Mouse (Mus musculus): ENCODE data around the gene Anks6. TPM values are rescaled to one million over a fixed set of nuclear protein-coding genes. Genes with fewer than 3 reads are reported as not detected.
"Not testable (repeated sequence)": the region's sequence is repeated elsewhere in the genome, so short reads cannot be mapped to it uniquely, and the experiment has no call there.

The Anks6 gene
- polyA plus RNA-seq, 1 experiment from 2014 or later = 3.2 TPM

GRCm38 (mm10) chr4:47060900-47061299 is 3.7 kb upstream of the Anks6 start:
- no peaks in the 10 kb centered on the region for H3K9me3 ChIP-seq
- no peak overlapping the region for H3K27ac ChIP-seq
- H3K36me3 ChIP-seq = no peaks in the 10 kb centered on the region
- H3K4me2 ChIP-seq = no peak overlapping the region
- H3K9ac ChIP-seq = no peak overlapping the region
- no peak overlapping the region for H3K4me3 ChIP-seq
- H3K27me3 ChIP-seq = peaks cover 3% of the 10 kb centered on the region; the same call in 1 of the 2 replicates
- no peak for ATAC-seq (ENCODE audit: borderline replicate concordance, extremely low read depth, low FRiP score, low TSS enrichment)
- H3K4me1 ChIP-seq = peaks cover 8% of the 10 kb centered on the region; the same call in 1 of the 2 replicates
- 5% methylated on average over 1 of the region's 1 CpGs for WGBS

- Histone ChIP-seq H3K27me3 (peaks cover 25% of the 10 kb centered on the region), H3K9ac (peak overlapping the region; percentile 73), H3K4me3 (peak overlapping the region; percentile 76), H3K9me3 (no peaks in the 10 kb centered on the region), H3K4me2 (peak overlapping the region; percentile 94), H3K4me1 (peaks cover 8% of the 10 kb centered on the region; the same call in 1 of the 2 replicates), H3K36me3 (no peaks in the 10 kb centered on the region), H3K27ac (no peak overlapping the region)
- WGBS = 30% methylated on average over 25 of the region's 25 CpGs
- ATAC-seq (ENCODE audit: borderline replicate concordance, extremely low read depth, low FRiP score, low TSS enrichment) = no peak; the same call in 1 of the 2 replicates
Observed at GRCm38 (mm10) chr4:47057510-47058325, 491 bp upstream of the Anks6 start.

GRCm38 (mm10) chr4:47055570-47056080 is 1.6 kb downstream of the Anks6 start:
- H3K27me3 ChIP-seq = peaks cover 32% of the 10 kb centered on the region
- H3K36me3 ChIP-seq = no peaks in the 10 kb centered on the region
- H3K9ac ChIP-seq = no peak overlapping the region
- H3K9me3 ChIP-seq = no peaks in the 10 kb centered on the region
- peaks cover 14% of the 10 kb centered on the region; the same call in 1 of the 2 replicates for H3K4me1 ChIP-seq
- H3K27ac ChIP-seq = no peak overlapping the region
- WGBS = 93% methylated on average over 6 of the region's 6 CpGs
- no peak for ATAC-seq (ENCODE audit: borderline replicate concordance, extremely low read depth, low FRiP score, low TSS enrichment)
- H3K4me2 ChIP-seq = no peak overlapping the region
- no peak overlapping the region for H3K4me3 ChIP-seq

DNA sequence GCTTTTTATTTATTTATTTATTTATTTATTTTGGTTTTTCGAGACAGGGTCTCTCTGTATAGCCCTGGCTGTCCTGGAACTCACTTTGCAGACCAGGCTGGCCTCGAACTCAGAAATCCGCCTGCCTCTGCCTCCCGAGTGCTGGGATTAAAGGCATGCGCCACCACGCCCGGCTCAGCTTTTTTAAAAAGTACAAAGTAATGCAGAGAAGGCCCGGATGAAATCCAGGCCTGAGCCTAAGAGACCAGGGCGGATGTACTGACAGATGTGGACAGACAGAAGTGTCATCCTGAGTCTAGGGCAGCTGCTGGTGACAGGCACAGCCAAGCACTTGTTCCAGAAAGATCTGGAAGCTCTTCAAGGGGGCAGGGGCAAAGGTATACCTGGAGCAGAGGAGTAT is 2.1 kb downstream of the Anks6 start:
- H3K36me3 ChIP-seq; H3K4me2 ChIP-seq; ATAC-seq (ENCODE audit: borderline replicate concordance, extremely low read depth, low FRiP score, low TSS enrichment); H3K4me3 ChIP-seq; H3K9ac ChIP-seq; H3K27ac ChIP-seq; H3K9me3 ChIP-seq: not testable (repeated sequence)
- WGBS = 95% methylated on average over 9 of the region's 9 CpGs
- peaks cover 17% of the 10 kb centered on the region; the same call in 1 of the 2 replicates for H3K4me1 ChIP-seq
- peaks cover 32% of the 10 kb centered on the region for H3K27me3 ChIP-seq

DNA sequence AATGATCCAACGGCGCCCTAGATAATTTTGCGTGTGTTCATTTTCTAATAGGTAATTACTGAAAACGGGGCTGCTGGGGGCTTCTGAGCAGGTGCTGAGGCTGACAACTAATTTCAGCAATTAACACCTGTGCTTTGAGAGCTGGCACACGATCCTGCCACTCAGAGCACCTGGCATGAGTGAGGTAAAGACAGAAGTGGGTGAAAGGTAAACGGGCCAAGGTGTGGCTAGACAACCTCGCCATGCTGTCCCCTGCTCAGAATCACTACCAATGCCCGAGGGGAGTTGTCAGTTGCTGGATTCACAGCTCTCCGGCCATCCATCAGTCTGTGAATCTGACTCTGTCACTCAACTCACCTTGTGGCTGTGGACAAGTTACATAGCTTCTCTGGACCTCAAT is 5.3 kb downstream of the Anks6 start:
- WGBS = 44% methylated on average over 9 of the region's 9 CpGs

GRCm38 (mm10) chr4:47050642-47051381 is 6.4 kb downstream of the Anks6 start:
- H3K27me3 ChIP-seq = peaks cover 38% of the 10 kb centered on the region
- H3K36me3 ChIP-seq = no peaks in the 10 kb centered on the region
- H3K4me2 ChIP-seq = no peak overlapping the region
- no peak overlapping the region for H3K27ac ChIP-seq
- H3K4me3 ChIP-seq = no peak overlapping the region
- peaks cover 9% of the 10 kb centered on the region; the same call in 1 of the 2 replicates for H3K4me1 ChIP-seq
- no peak overlapping the region for H3K9ac ChIP-seq
- H3K9me3 ChIP-seq = no peaks in the 10 kb centered on the region
- 25% methylated on average over 10 of the region's 10 CpGs for WGBS
- no peak for ATAC-seq (ENCODE audit: borderline replicate concordance, extremely low read depth, low FRiP score, low TSS enrichment)

More for the DNA sequence above, 5.3 kb downstream of the Anks6 start:
- peaks cover 42% of the 10 kb centered on the region for H3K27me3 ChIP-seq
- H3K27ac ChIP-seq = no peak overlapping the region
- no peak for ATAC-seq (ENCODE audit: borderline replicate concordance, extremely low read depth, low FRiP score, low TSS enrichment)
- H3K4me3 ChIP-seq = no peak overlapping the region
- peaks cover 17% of the 10 kb centered on the region; the same call in 1 of the 2 replicates for H3K4me1 ChIP-seq
- H3K9me3 ChIP-seq = no peaks in the 10 kb centered on the region
- peak overlapping the region; percentile 9; the same call in 1 of the 2 replicates for H3K4me2 ChIP-seq
- H3K9ac ChIP-seq = no peak overlapping the region
- no peaks in the 10 kb centered on the region for H3K36me3 ChIP-seq

DNA sequence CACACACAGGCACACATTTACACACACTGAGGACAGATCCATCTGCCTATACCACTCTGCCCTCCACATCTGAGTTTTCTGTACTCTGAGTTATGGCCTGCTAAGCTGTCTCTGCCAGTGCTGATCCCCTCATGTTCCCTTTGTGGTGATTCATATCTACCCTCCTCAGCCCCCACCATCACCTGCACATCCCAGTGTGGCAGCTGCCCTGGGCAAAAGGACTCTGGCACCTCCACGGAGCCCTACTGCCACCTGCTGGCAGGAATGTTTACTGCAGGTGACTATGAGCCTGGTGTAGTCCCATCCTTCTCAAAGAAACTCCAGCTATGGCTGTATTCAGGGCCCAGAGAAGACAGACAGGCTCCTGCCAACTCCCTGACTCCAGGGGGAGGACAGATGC is 7.1 kb downstream of the Anks6 start:
- Histone ChIP-seq H3K36me3 (no peaks in the 10 kb centered on the region), H3K4me3 (no peak overlapping the region), H3K27me3 (peaks cover 32% of the 10 kb centered on the region), H3K4me2 (no peak overlapping the region), H3K9me3 (no peaks in the 10 kb centered on the region), H3K27ac (no peak overlapping the region), H3K4me1 (peaks cover 9% of the 10 kb centered on the region; the same call in 1 of the 2 replicates), H3K9ac (no peak overlapping the region)
- peak; percentile 44; the same call in 1 of the 2 replicates for ATAC-seq (ENCODE audit: borderline replicate concordance, extremely low read depth, low FRiP score, low TSS enrichment)
- WGBS = 0% methylated on average over 1 of the region's 1 CpGs

GRCm38 (mm10) chr4:47049216-47049615 is 8.0 kb downstream of the Anks6 start:
- Histone ChIP-seq H3K4me3 (no peak overlapping the region), H3K4me2 (no peak overlapping the region), H3K4me1 (peaks cover 9% of the 10 kb centered on the region; the same call in 1 of the 2 replicates), H3K9me3 (no peaks in the 10 kb centered on the region), H3K27me3 (peaks cover 27% of the 10 kb centered on the region), H3K36me3 (no peaks in the 10 kb centered on the region), H3K9ac (no peak overlapping the region), H3K27ac (no peak overlapping the region)
- 87% methylated on average over 16 of the region's 16 CpGs for WGBS
- ATAC-seq (ENCODE audit: borderline replicate concordance, extremely low read depth, low FRiP score, low TSS enrichment) = no peak

- Histone ChIP-seq H3K27ac (no peak overlapping the region), H3K4me3 (no peak overlapping the region), H3K27me3 (peaks cover 18% of the 10 kb centered on the region), H3K4me1 (peaks cover 9% of the 10 kb centered on the region; the same call in 1 of the 2 replicates), H3K9me3 (no peaks in the 10 kb centered on the region), H3K9ac (no peak overlapping the region), H3K36me3 (no peaks in the 10 kb centered on the region), H3K4me2 (no peak overlapping the region)
- WGBS = 58% methylated on average over 4 of the region's 4 CpGs
- no peak for ATAC-seq (ENCODE audit: borderline replicate concordance, extremely low read depth, low FRiP score, low TSS enrichment)
Observed at GRCm38 (mm10) chr4:47047765-47048164, 9.5 kb downstream of the Anks6 start.

DNA sequence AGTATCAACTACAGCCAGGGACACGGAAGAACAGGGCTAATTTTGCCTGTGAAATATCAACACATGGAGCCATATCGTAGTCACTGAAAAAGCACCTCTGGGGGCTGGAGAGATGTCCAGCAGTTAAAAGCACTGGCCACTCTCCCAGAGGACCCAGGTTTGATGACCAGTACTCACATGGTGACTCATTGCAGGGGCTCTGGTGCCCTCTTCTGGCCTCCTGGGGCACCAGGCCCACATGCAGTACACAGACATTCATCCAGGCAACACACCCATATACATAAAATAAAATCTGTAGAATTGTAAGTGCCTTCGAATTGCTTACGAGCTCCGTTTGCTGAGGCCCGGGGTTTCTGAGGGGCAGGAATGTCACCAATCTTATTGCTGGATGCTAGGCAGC is 10.3 kb downstream of the Anks6 start:
- H3K36me3 ChIP-seq = no peaks in the 10 kb centered on the region
- peaks cover 11% of the 10 kb centered on the region; the same call in 1 of the 2 replicates for H3K27me3 ChIP-seq
- no peak overlapping the region for H3K27ac ChIP-seq
- no peak overlapping the region for H3K4me2 ChIP-seq
- no peak overlapping the region for H3K4me3 ChIP-seq
- ATAC-seq (ENCODE audit: borderline replicate concordance, extremely low read depth, low FRiP score, low TSS enrichment) = no peak
- no peak overlapping the region for H3K9ac ChIP-seq
- 82% methylated on average over 6 of the region's 6 CpGs for WGBS
- H3K9me3 ChIP-seq = no peaks in the 10 kb centered on the region
- H3K4me1 ChIP-seq = peaks cover 9% of the 10 kb centered on the region; the same call in 1 of the 2 replicates

DNA sequence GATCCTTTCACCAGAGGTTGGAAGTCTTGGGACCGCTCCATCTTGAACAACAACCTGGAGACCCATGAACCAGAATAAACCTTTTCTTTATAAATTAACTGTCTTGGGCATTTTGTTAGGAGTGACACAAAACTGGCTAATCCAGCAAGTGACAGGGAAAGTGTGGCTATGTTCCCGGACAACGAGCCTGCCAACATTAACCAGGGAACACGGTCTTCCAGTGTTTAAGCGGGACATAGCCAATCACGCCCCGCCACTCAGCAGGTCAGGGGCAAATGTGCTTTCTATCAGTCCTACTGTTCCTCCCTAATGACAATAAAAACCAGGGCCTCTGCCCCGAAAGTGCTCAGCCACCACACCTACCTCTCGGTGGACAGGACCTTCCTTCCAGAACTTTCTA is 13.4 kb downstream of the Anks6 start:
- H3K9ac ChIP-seq = no peak overlapping the region
- no peak overlapping the region for H3K4me2 ChIP-seq
- no peaks in the 10 kb centered on the region for H3K4me1 ChIP-seq
- ATAC-seq (ENCODE audit: borderline replicate concordance, extremely low read depth, low FRiP score, low TSS enrichment) = no peak
- H3K36me3 ChIP-seq = no peaks in the 10 kb centered on the region
- WGBS = 83% methylated on average over 9 of the region's 9 CpGs
- no peaks in the 10 kb centered on the region for H3K9me3 ChIP-seq
- 0 out of 2 replicates have a peak, but pooled peaks cover 2% of the 10 kb centered on the region for H3K27me3 ChIP-seq
- H3K27ac ChIP-seq = no peak overlapping the region
- no peak overlapping the region for H3K4me3 ChIP-seq

All from lung, embryonic 15.5 days (tissue).